Mouse (Mus musculus) neutrophil, adult 65 days (primary cell): ENCODE results near the gene Rem1. TPM values are rescaled to one million over a fixed set of nuclear protein-coding genes. Genes with fewer than 3 reads are reported as not detected.

Experiments used
- total RNA-seq: library from RNA; stranded (reverse); gene quantifications from 2 replicates; pipeline ENCODE4 v1.2.4, GENCODE M21; 2023

Rem1 gene
- 6.2 and 7.2 TPM in 2 replicates for total RNA-seq

GRCm38 (mm10) chr2:152626774-152627591 lies at the start of gene Rem1:
Gene Rem1, plus strand, starts transcription at chr2:152626951.

GRCm38 (mm10) chr2:152580107-152580506 lies 46.6 kb upstream of the Rem1 start, which contains the start of gene Defb19:
Gene Defb19, minus strand, starts transcription at chr2:152580312.

GRCm38 (mm10) chr2:152599299-152599698 lies 27.5 kb upstream of the Rem1 start, which contains the start of gene Defb45:
Gene Defb45, minus strand, starts transcription at chr2:152599399.

GRCm38 (mm10) chr2:152604057-152604456 lies 22.7 kb upstream of the Rem1 start, which contains the start of gene Defb36:
Gene Defb36, plus strand, starts transcription at chr2:152604327.

GRCm38 (mm10) chr2:152622953-152623352 lies 3.8 kb upstream of the Rem1 start, which contains the start of gene Defb25:
Gene Defb25, minus strand, starts transcription at chr2:152623053.

GRCm38 (mm10) chr2:152669256-152669638 lies 42.5 kb downstream of the Rem1 start, which contains the start of gene H13:
Gene H13, plus strand, starts transcription at chr2:152669461.

Other genes with a start within 250 kb of the Rem1 start
- gene Sox12, start 228.9 kb upstream of the Rem1 start, total RNA-seq, result 0.20 and 0.22 TPM in 2 replicates
- gene Zcchc3, start 211.9 kb upstream of the Rem1 start, total RNA-seq, result 0.61 and 1.2 TPM in 2 replicates
- gene 6820408C15Rik, start 211.4 kb upstream of the Rem1 start, total RNA-seq, result not detected in 2 replicates
- not detected in 2 replicates for gene Defb23, start 162.3 kb upstream of the Rem1 start, total RNA-seq
- not detected in 2 replicates for gene Defb20, start 149.9 kb upstream of the Rem1 start, total RNA-seq
- gene Defb22, start 136.8 kb upstream of the Rem1 start, total RNA-seq, result not detected in 2 replicates
- not detected in 2 replicates for gene Defb26, start 115.3 kb upstream of the Rem1 start, total RNA-seq
- not detected in 2 replicates for gene Defb28, start 108.7 kb upstream of the Rem1 start, total RNA-seq
- gene Defb29, start 86.9 kb upstream of the Rem1 start, total RNA-seq, result not detected in 2 replicates
- not detected in 2 replicates for gene Gm17416, start 57.6 kb upstream of the Rem1 start, total RNA-seq
- not detected in 2 replicates for gene Defb21, start 54.2 kb upstream of the Rem1 start, total RNA-seq
- not detected in 2 replicates for gene Defb19, start 46.6 kb upstream of the Rem1 start, total RNA-seq
- not detected in 2 replicates for gene Defb45, start 27.6 kb upstream of the Rem1 start, total RNA-seq
- not detected in 2 replicates for gene Defb36, start 22.6 kb upstream of the Rem1 start, total RNA-seq
- not detected in 2 replicates for gene Defb25, start 3.9 kb upstream of the Rem1 start, total RNA-seq
- 141 and 159 TPM in 2 replicates for gene H13, start 42.5 kb downstream of the Rem1 start, total RNA-seq
- 17.7 and 36.2 TPM in 2 replicates for gene Mcts2, start 60.1 kb downstream of the Rem1 start, total RNA-seq
- 33.0 and 36.5 TPM in 2 replicates for gene Id1, start 109.3 kb downstream of the Rem1 start, total RNA-seq
- not detected in 2 replicates for gene Cox4i2, start 127.2 kb downstream of the Rem1 start, total RNA-seq
- 25.4 and 35.7 TPM in 2 replicates for gene Bcl2l1, start 204.8 kb downstream of the Rem1 start, total RNA-seq
- gene Tpx2, start 221.0 kb downstream of the Rem1 start, total RNA-seq, result 41.1 and 43.2 TPM in 2 replicates